Mouse (Mus musculus) hindbrain, embryonic 12.5 days (tissue): ENCODE measurements at regions not wholly inside any gene's neighbourhood (a gene's known extent, or its start where the extent isn't known, plus 50 kb on each side); places are given as distances from the start of the nearest gene placed in this dataset.

Experiments
- ATAC-seq: fragments of 200-750 bp; cut with Nextera tagmentation; 2 replicates; pipeline ENCODE4 v1.8.0; 2017; ENCODE audit warnings: moderate TSS enrichment; ENCODE audit not compliant: low FRiP score
- H3K27ac ChIP-seq: fragments of 300-500 bp; sonication (generic); 2 replicates; pipeline ENCODE4 v1.5.1; 2016; ENCODE audit warnings: mild to moderate bottlenecking
- H3K27me3 ChIP-seq: fragments of 300-500 bp; sonication (generic); 2 replicates; pipeline ENCODE4 v1.6.1; 2016; ENCODE audit warnings: mild to moderate bottlenecking
- H3K36me3 ChIP-seq: fragments of 300-500 bp; sonication (generic); 2 replicates; pipeline ENCODE4 v1.6.1; 2016; ENCODE audit warnings: mild to moderate bottlenecking
- H3K4me1 ChIP-seq: fragments of 300-500 bp; sonication (generic); 2 replicates; pipeline ENCODE4 v1.6.1; 2016
- H3K4me2 ChIP-seq: fragments of 300-500 bp; sonication (generic); replicated peaks from 2 replicates; pipeline ENCODE4 v1.6.1; 2016; ENCODE audit warnings: mild to moderate bottlenecking
- H3K4me3 ChIP-seq: fragments of 300-500 bp; sonication (generic); 2 replicates; pipeline ENCODE4 v1.5.1; 2016; ENCODE audit warnings: mild to moderate bottlenecking
- H3K9ac ChIP-seq: fragments of 300-500 bp; sonication (generic); 2 replicates; pipeline ENCODE4 v1.6.1; 2016; ENCODE audit warnings: mild to moderate bottlenecking, moderate library complexity
- H3K9me3 ChIP-seq: fragments of 300-500 bp; sonication (generic); replicated peaks from 2 replicates; pipeline ENCODE4 v1.6.1; 2016; ENCODE audit warnings: mild to moderate bottlenecking
- WGBS: fragments of 180-500 bp; shearing (Covaris S2); methylation state at CpG from one replicate; pipeline ENCODE4 v1.1.7; 2016; 5-methylcytosine and 5-hydroxymethylcytosine counted together

DNA sequence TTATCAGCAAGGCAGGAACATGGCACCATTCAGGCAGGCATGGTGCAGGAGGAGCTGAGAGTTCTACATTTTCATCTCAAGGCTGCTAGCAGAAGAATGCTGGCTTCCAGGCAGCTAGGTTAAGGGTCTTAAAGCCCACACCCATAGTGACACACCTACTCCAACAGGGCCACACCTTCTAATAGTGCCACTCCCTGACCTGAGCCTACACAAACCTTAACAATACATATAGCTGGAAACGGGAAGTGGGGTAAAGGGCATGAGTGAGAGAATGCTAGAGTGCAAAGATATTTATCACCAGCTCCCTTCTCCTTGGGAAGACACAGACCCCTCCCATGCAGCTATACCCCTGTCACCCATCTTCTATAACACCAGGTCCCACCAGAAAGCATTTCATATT lies 230.6 kb downstream of the Irx1 start:
- no peaks in the 10 kb centered on the region for H3K9me3 ChIP-seq
- H3K9ac ChIP-seq: no peak overlapping the region
- H3K4me3 ChIP-seq: no peak overlapping the region
- no peak for ATAC-seq
- no peaks in the 10 kb centered on the region; the same call in 1 of the 2 replicates for H3K4me1 ChIP-seq
- H3K36me3 ChIP-seq: no peaks in the 10 kb centered on the region
- no peak overlapping the region for H3K4me2 ChIP-seq
- H3K27ac ChIP-seq: no peak overlapping the region
- no peaks in the 10 kb centered on the region for H3K27me3 ChIP-seq
- WGBS: 89% methylated on average over 1 of the region's 1 CpGs

DNA sequence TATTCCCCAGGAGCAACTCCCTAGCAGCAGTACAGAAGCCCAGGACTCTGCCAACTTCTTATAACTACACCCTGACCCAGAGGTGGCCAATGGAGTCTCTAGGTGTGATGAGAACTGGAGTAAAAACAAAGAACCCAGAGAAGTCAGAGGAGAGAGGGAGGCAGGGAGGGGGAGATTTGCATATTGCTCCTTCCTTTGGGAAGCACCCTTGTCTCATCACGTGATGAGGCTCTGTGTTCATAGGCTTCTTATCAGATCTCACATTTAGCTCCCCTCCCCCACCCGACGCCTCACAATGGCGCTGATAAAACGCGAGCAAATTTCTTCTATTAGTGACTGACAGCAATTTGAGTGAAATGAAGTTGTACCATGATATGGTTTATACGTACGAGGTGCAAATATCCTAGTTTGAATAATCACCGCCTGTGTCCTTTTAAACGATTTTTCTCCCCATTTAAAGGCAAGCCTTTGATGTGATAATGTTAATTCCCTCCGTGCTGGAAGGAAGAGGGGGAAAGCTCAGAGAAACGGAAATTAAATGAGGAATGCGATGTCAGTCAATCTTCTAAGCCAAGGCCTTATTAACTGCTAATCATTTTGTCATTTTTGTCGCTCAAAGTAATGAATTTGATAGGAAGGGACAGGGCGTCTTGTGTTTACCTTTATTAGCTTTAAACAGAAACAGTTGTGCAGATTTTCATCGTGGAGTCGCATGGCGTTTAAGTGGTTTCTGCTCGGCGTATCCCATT lies 273.3 kb downstream of the Irx1 start:
- peak; percentile 65 for ATAC-seq
- Histone ChIP-seq H3K4me2 (peak overlapping the region; percentile 37), H3K27me3 (no peaks in the 10 kb centered on the region; the same call in 1 of the 2 replicates), H3K9me3 (no peaks in the 10 kb centered on the region), H3K27ac (no peak overlapping the region), H3K9ac (no peak overlapping the region), H3K4me1 (peaks cover 17% of the 10 kb centered on the region), H3K4me3 (no peak overlapping the region), H3K36me3 (no peaks in the 10 kb centered on the region)
- 23% methylated on average over 20 of the region's 20 CpGs for WGBS

DNA sequence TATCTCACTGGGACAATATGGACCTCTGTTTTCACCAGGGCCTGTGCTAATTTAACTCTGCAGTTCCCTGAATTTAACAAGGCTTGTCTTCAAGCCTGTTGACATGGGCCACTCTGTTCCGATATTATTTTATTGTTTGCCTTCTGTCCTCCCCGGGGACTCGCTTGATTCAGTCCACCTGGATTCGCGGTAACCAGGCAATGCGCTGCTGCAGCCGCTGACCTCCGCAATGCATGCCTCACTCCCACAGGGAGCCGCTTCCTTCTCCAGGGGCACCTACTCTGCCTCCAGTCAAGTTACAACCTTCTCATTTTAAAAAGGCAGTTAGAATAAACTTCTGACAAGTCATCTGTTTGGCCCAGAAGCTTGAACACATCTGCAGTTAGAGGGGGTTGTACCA lies 274.3 kb downstream of the Irx1 start:
- Histone ChIP-seq H3K9ac (no peak overlapping the region), H3K4me1 (peaks cover 17% of the 10 kb centered on the region), H3K4me3 (no peak overlapping the region), H3K27ac (no peak overlapping the region), H3K36me3 (no peaks in the 10 kb centered on the region), H3K4me2 (no peak overlapping the region), H3K9me3 (no peaks in the 10 kb centered on the region), H3K27me3 (no peaks in the 10 kb centered on the region; the same call in 1 of the 2 replicates)
- ATAC-seq: no peak
- 45% methylated on average over 9 of the region's 9 CpGs for WGBS

DNA sequence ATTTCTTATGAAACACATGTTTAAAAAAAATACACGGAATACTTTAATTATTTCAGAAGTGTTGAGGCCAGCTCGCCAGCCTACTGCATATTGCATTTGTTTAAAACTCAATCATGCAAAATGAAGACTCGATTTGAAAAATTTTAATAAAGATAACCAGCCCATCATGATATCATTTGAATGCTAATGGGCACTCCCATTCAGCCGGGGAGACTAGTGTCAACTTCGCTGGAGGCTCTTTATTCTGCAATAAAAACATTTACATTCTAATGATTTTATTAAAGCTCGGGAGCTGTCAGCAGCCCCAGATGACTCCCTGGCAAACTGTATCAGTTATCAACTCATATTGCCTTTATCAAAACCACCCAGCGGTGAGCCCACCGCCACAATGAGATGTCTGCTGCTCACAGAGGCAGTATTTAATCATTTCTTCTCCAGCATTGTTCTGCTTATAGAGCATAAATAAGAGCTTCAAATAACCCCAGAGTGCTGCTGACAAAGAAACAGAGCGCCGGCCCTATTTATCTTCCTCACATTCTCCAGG lies 287.4 kb downstream of the Irx1 start:
- H3K4me3 ChIP-seq: no peak overlapping the region
- no peak overlapping the region for H3K4me2 ChIP-seq

DNA sequence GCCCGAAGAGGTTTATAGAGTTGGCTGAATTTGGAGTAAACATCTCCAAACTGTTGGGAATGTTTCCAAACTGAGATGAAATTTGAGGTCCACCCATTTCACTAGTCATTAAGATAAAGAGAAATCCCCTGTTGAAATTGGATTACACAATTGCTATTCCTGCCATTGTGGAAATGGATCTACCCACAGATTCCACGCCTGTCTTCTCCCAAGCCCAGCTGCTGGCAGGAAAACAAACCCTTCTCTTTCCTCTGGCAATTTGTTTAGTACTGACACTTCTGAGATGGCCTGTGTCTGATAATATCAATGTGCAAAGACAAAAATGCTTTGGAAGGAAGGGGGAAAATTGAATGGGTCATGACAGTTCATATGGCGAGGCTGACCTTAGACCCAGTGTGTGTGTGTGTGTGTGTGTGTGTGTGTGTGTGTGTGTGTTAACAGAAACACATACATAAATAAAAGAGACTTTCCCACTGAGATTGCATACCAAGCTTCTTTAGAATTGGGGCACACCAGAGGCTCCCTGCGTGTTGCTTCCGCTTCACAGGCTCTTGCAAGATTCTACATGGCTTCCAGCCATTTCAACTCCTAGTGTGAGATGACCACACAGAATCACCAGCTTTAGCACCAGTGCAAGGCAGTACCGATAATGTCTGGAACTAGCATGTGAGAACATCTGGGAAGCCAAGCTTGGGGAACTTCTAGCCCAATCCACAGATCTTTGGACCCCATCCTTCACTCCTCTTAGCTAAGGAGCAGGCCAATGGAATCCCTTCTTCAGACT lies 293.4 kb downstream of the Irx1 start:
- 0 out of 2 replicates have a peak, but pooled peaks cover 4% of the 10 kb centered on the region for H3K27me3 ChIP-seq
- no peaks in the 10 kb centered on the region for H3K36me3 ChIP-seq
- H3K9me3 ChIP-seq: no peaks in the 10 kb centered on the region
- H3K9ac ChIP-seq: no peak overlapping the region
- ATAC-seq: no peak
- no peak overlapping the region for H3K4me2 ChIP-seq
- WGBS: 89% methylated on average over 6 of the region's 6 CpGs
- no peak overlapping the region for H3K4me3 ChIP-seq
- peaks cover 1% of the 10 kb centered on the region; the same call in 1 of the 2 replicates for H3K4me1 ChIP-seq
- H3K27ac ChIP-seq: no peak overlapping the region

More for the DNA sequence above, 287.4 kb downstream of the Irx1 start:
- 42% methylated on average over 10 of the region's 10 CpGs for WGBS
- Histone ChIP-seq H3K4me1 (peaks cover 7% of the 10 kb centered on the region; the same call in 1 of the 2 replicates), H3K9ac (no peak overlapping the region), H3K36me3 (no peaks in the 10 kb centered on the region), H3K27ac (peak overlapping the region; percentile 73; the same call in 1 of the 2 replicates), H3K27me3 (no peaks in the 10 kb centered on the region), H3K9me3 (no peaks in the 10 kb centered on the region)
- ATAC-seq: peak; percentile 71; the same call in 1 of the 2 replicates

DNA sequence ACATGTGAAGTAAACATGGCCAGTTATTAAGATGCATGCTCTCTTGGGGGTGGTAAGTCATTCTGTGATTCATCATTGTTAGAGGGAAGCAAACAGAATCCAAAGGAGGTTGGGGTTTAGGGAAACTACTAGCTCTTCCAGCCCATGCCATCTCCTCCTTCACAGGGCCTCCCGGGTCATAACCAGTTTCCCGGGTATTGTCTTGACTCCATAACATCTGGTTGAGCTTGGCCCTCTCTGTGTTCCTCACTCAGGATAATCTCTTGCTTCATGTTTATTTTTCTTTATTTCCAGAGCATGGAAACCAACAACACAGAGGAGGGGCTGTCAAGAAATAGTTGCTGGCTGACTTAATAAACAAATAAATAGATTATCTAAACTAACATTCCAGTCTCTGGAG lies 295.3 kb downstream of the Irx1 start:
- Histone ChIP-seq H3K4me2 (no peak overlapping the region), H3K27me3 (0 out of 2 replicates have a peak, but pooled peaks cover 4% of the 10 kb centered on the region), H3K9ac (no peak overlapping the region), H3K4me1 (peaks cover 3% of the 10 kb centered on the region; the same call in 1 of the 2 replicates), H3K4me3 (no peak overlapping the region), H3K9me3 (no peaks in the 10 kb centered on the region), H3K27ac (no peak overlapping the region), H3K36me3 (no peaks in the 10 kb centered on the region)
- WGBS: 81% methylated on average over 2 of the region's 2 CpGs
- no peak for ATAC-seq

DNA sequence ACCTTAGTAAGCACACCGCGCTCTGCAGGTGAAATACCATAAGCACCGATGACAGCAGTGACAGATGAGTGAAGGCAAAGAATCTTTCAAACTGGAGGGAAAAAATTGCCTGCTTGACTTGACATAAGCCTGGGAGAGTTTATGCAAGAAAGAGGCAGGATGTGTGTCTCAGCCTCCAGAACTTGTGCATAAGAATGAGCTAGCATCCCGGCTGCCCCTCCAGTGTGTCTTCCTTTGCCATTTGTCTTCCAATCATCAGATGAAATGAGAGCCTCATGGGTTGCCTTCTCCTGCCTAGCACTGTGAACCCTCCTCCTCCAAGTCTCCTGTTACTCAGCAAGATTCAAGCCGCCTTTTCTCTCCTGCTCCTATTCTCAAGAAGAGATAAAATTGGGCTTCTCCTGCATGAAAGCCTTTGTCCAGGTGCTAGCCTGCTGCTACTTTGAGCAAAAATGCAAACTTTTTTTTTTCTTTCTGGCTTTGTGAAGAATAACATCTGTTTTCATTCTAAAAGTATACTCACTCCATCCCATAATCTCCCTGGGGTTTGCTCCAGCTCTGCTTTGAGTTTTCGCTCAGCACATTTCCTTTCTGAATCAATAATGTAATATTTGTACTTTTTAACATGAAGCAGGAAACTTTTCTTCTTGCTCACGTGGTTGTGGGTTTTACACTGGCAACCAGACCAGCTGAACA lies 298.2 kb downstream of the Irx1 start:
- H3K4me3 ChIP-seq: no peak overlapping the region
- no peaks in the 10 kb centered on the region for H3K9me3 ChIP-seq
- 0 out of 2 replicates have a peak, but pooled peaks cover 4% of the 10 kb centered on the region for H3K27me3 ChIP-seq
- H3K27ac ChIP-seq: no peak overlapping the region
- peaks cover 9% of the 10 kb centered on the region; the same call in 1 of the 2 replicates for H3K4me1 ChIP-seq
- H3K4me2 ChIP-seq: no peak overlapping the region
- ATAC-seq: no peak
- WGBS: 56% methylated on average over 7 of the region's 7 CpGs
- no peak overlapping the region for H3K9ac ChIP-seq
- H3K36me3 ChIP-seq: no peaks in the 10 kb centered on the region

DNA sequence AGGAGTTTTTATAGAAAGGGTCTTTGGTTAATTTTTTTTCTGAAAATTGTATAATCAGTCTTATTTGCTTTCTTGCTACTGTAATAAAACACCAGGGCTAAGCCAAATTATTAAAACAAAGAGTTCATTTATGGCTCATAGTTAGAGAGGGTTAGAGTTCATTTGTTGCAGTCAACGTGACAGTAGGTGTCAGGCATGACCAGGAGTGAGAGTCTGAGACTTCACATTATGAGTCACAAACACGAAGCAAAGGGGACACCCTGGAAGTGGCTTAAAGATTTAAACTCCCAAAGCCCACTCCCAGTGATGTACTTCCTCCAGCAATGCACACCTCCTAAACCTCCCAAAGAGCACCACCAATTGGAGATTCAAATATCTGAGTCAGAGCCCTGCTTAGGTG lies 305.6 kb downstream of the Irx1 start:
- H3K36me3 ChIP-seq: no peaks in the 10 kb centered on the region
- WGBS: 67% methylated on average over 2 of the region's 2 CpGs
- no peak overlapping the region for H3K9ac ChIP-seq
- no peak overlapping the region for H3K4me2 ChIP-seq
- H3K27ac ChIP-seq: no peak overlapping the region
- H3K9me3 ChIP-seq: no peaks in the 10 kb centered on the region
- H3K27me3 ChIP-seq: no peaks in the 10 kb centered on the region
- peaks cover 19% of the 10 kb centered on the region for H3K4me1 ChIP-seq
- H3K4me3 ChIP-seq: no peak overlapping the region
- ATAC-seq: no peak

DNA sequence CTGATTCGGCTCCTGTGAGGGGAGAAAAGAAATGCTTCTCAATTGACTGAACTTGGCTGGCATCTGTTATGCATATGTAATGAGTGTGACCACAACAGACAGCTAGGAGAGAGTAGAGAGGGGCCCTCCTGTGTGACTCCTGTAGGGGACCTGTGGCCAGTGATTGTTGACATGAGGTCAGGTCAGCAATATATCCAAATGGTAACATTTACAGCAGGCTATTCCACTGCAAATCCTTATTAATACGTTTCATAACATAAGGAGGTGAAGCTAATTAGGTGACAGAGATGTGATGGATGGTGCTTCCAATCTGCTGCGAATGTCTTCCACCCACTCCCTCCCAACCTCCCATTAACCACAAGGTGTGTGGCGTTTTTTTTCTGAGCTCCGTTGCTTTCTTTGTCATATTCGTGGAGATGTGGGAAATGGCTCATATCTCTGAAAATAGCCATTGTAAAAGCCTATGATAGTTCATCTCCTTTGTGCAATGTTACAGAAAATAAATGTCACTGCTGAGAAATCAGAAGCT lies 309.5 kb downstream of the Irx1 start:
- Histone ChIP-seq H3K9me3 (no peaks in the 10 kb centered on the region), H3K36me3 (no peaks in the 10 kb centered on the region), H3K9ac (no peak overlapping the region), H3K4me3 (no peak overlapping the region), H3K4me2 (no peak overlapping the region), H3K27ac (peak overlapping the region; percentile 57), H3K4me1 (peaks cover 18% of the 10 kb centered on the region), H3K27me3 (no peaks in the 10 kb centered on the region)
- 33% methylated on average over 6 of the region's 6 CpGs for WGBS
- ATAC-seq: peak; percentile 82

DNA sequence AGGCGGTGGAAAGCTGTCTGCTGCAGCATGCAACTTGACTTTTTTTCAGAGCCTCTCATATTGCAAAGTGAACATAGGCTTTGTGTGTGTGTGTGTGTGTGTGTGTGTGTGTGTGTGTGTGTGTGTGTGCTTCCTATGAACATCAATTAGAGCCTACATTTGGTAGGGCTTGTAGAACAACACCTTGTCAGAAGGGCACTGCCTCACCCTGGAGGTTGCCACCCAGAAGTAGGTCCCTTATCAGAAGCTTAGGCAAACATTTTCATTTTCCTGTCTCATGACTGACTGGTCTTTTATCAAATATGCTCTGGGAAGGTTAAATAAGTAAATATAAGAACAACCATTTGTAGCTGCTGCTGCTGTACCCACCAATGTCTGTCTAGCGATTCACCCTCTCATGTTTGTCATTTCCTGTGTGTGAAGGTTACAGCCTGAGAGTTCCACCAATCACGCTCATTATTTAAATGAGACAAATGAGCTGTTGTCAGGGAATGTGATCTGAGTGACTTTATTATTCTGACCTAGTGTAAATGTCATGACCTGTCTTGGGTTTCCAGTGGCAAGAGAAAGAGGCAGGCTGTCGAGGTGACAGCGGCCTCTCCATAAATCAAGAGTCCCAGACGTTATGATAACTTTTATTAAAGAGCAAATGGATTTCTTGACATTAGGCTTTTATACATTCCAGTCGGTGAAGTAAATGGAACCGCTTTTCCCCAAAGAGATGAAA lies 310.1 kb downstream of the Irx1 start:
- H3K9me3 ChIP-seq: no peaks in the 10 kb centered on the region
- H3K4me3 ChIP-seq: no peak overlapping the region
- peak overlapping the region; percentile 57 for H3K27ac ChIP-seq
- no peak overlapping the region for H3K9ac ChIP-seq
- no peaks in the 10 kb centered on the region for H3K27me3 ChIP-seq
- ATAC-seq: peak; percentile 38
- WGBS: 39% methylated on average over 8 of the region's 8 CpGs
- H3K4me1 ChIP-seq: peaks cover 18% of the 10 kb centered on the region
- no peak overlapping the region for H3K4me2 ChIP-seq
- no peaks in the 10 kb centered on the region for H3K36me3 ChIP-seq

DNA sequence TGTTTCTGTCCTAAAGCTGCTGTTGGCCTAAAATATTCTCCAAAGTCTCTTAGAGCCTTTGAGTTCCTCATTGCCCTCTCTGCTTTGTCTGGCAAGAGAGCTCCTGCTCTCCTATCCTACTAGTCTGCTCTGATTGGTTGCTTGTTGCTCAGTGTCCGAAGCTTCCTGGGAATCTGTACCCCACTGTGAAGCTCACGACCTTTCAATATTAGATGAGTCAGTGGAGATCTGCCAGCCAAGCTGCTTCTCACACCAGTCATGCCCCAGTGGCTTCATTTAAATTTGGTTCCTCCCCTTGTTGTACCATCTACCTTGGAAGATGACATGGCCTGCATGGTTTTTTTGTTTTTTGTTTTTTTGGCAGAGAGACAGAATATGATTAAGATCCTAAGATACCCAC lies 313.6 kb downstream of the Irx1 start:
- Histone ChIP-seq H3K9ac (no peak overlapping the region), H3K4me2 (no peak overlapping the region), H3K27me3 (no peaks in the 10 kb centered on the region), H3K9me3 (no peaks in the 10 kb centered on the region), H3K27ac (no peak overlapping the region), H3K4me3 (no peak overlapping the region), H3K36me3 (no peaks in the 10 kb centered on the region), H3K4me1 (peaks cover 18% of the 10 kb centered on the region)
- WGBS: 10% methylated on average over 2 of the region's 2 CpGs
- ATAC-seq: no peak
